Comparison of ENCODE assay signal across 9 mouse cellular contexts in the genomic region with DNA sequence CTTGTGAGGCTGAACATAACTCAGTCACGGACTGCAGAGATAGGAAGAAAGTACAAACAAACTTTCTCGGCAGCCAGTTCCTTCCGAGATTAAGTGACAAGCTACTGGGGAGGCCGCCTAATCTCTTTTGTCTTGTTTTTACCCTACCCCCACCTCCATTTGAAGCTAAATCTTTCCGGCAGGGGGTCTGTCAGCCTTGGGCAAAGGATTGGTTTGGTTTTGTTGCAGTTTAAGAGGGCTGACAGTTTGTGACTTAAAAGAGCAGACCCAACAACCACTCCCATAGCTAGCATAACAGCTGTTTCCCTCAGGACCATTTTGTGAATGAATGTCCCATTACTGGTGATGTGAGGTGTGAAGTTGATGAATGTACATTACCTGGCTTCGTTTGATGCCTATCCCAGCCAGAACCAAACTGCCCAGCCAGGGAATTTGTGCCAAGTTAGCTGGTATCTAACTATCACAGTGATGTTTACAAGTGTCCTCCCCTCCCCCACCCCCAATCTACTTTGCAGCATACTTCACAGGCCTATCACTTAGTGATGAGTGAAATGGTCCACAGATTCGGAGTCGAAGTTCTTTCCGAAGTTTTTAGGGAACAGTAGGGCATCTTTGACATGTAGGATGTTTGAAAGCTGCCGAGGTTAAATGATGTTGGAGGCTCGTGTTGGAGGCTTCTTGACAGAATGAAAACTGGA. TPM values are rescaled to one million over a fixed set of nuclear protein-coding genes. Genes with fewer than 3 reads are reported as not detected.
A peak's percentile ranks its signal among the peaks of the same experiment; 100 is the strongest.
DNase-seq lines count a peak whose midpoint lies in the region; ATAC-seq and TF ChIP-seq lines count a peak whose summit lies in the region.
"Had no signal": no experiment of that assay in that cellular context is flagged by ENCODE, and none has a peak within 500 bp of the region (broad histone marks: within the 10 kb centered on the region; RNA-seq: fewer than 3 reads in every experiment).

No protein-coding gene starts in this region.

- 23% methylated on average over 11 of the region's 11 CpGs for WGBS in kidney, embryonic 16.5 days
- WGBS in forebrain, embryonic 10.5 days, result 13% methylated on average over 11 of the region's 11 CpGs
- WGBS in limb, embryonic 14.5 days, result 16% methylated on average over 11 of the region's 11 CpGs
- WGBS in neural tube, embryonic 14.5 days, result 22% methylated on average over 11 of the region's 11 CpGs

- no peak for DNase-seq in kidney, postnatal 10 days
- no peak for DNase-seq in forebrain, embryonic 10.5 days (ENCODE audit: extremely low spot score, low spot score)
- peak; percentile 3 for DNase-seq in limb, embryonic 14.5 days (ENCODE audit: low spot score)
- DNase-seq in urinary bladder, adult 18-20 months (ENCODE audit: low spot score in 2 of 2), result no peak
- no peak for DNase-seq in thymus, postnatal 0 days (ENCODE audit: low spot score)
- DNase-seq: cerebellum, adult 9-10 months had no signal

- no peak for TF ChIP-seq POLR2A in limb, embryonic 14.5 days (IDR thresholded peaks at IDR 0.05; ENCODE audit: borderline replicate concordance, extremely low read depth, insufficient read depth, insufficient read length)

- ATAC-seq in kidney, embryonic 16.5 days (ENCODE audit: low FRiP score, low TSS enrichment), result peak; percentile 35; the same call in 1 of the 2 replicates
- no peak for ATAC-seq in limb, embryonic 14.5 days (ENCODE audit: low FRiP score, low read depth)
- no peak for ATAC-seq in neural tube, embryonic 14.5 days (ENCODE audit: low read depth)
- no peak for ATAC-seq in erythroid progenitor cell, adult 5-6 weeks (replicated peaks; ENCODE audit: low FRiP score, poor library complexity, severe bottlenecking)

- H3K4me1 ChIP-seq in kidney, embryonic 16.5 days (ENCODE audit: insufficient read depth, low read length), result peaks cover 11% of the 10 kb centered on the region; the same call in 1 of the 2 replicates
- H3K4me1 ChIP-seq in forebrain, embryonic 10.5 days, result peaks cover 16% of the 10 kb centered on the region
- no peaks in the 10 kb centered on the region for H3K4me1 ChIP-seq in limb, embryonic 14.5 days (ENCODE audit: control insufficient read depth, insufficient read depth, low read length)
- no peaks in the 10 kb centered on the region for H3K4me1 ChIP-seq in neural tube, embryonic 14.5 days (ENCODE audit: control insufficient read depth, insufficient read depth, low read length)

- peak overlapping the region; percentile 44 for H3K4me3 ChIP-seq in kidney, embryonic 16.5 days (ENCODE audit: low read length)
- peak overlapping the region; percentile 48 for H3K4me3 ChIP-seq in forebrain, embryonic 10.5 days
- peak overlapping the region; percentile 32 for H3K4me3 ChIP-seq in limb, embryonic 14.5 days (replicated peaks; ENCODE audit: low read length)
- peak overlapping the region; percentile 13; the same call in 1 of the 2 replicates for H3K4me3 ChIP-seq in neural tube, embryonic 14.5 days (ENCODE audit: low read depth, low read length)

- H3K36me3 ChIP-seq in kidney, embryonic 16.5 days (ENCODE audit: insufficient read depth, low read length), result no peaks in the 10 kb centered on the region
- H3K36me3 ChIP-seq in forebrain, embryonic 10.5 days (replicated peaks), result no peaks in the 10 kb centered on the region
- no peaks in the 10 kb centered on the region for H3K36me3 ChIP-seq in limb, embryonic 14.5 days (ENCODE audit: control insufficient read depth, insufficient read depth, low read length)
- H3K36me3 ChIP-seq in neural tube, embryonic 14.5 days (ENCODE audit: control insufficient read depth, insufficient read depth, low read length), result no peaks in the 10 kb centered on the region

- peak overlapping the region; percentile 71 for H3K4me2 ChIP-seq in kidney, embryonic 16.5 days (replicated peaks; ENCODE audit: low read depth, low read length)
- H3K4me2 ChIP-seq in limb, embryonic 14.5 days (replicated peaks; ENCODE audit: low read depth, low read length, severe bottlenecking), result peak overlapping the region; percentile 52
- H3K4me2 ChIP-seq in neural tube, embryonic 14.5 days (ENCODE audit: low read depth, low read length), result peak overlapping the region; percentile 41

- H3K27ac ChIP-seq in kidney, embryonic 16.5 days (ENCODE audit: low read length), result no peak overlapping the region
- peak overlapping the region; percentile 75 for H3K27ac ChIP-seq in forebrain, embryonic 10.5 days
- H3K27ac ChIP-seq in limb, embryonic 14.5 days (replicated peaks; ENCODE audit: low read depth, low read length), result no peak overlapping the region
- H3K27ac ChIP-seq in neural tube, embryonic 14.5 days (ENCODE audit: low read depth, low read length), result no peak overlapping the region

- H3K9ac ChIP-seq in kidney, embryonic 16.5 days (replicated peaks; ENCODE audit: low read length), result peak overlapping the region; percentile 59
- H3K9ac ChIP-seq in limb, embryonic 14.5 days (ENCODE audit: low read depth, low read length, severe bottlenecking), result peak overlapping the region; percentile 44
- no peak overlapping the region for H3K9ac ChIP-seq in neural tube, embryonic 14.5 days (replicated peaks; ENCODE audit: low read depth, low read length)

- H3K9me3 ChIP-seq in kidney, embryonic 16.5 days (ENCODE audit: low read length), result no peaks in the 10 kb centered on the region
- H3K9me3 ChIP-seq in forebrain, embryonic 10.5 days, result no peaks in the 10 kb centered on the region
- no peaks in the 10 kb centered on the region for H3K9me3 ChIP-seq in limb, embryonic 14.5 days (ENCODE audit: control insufficient read depth, low read length)
- H3K9me3 ChIP-seq in neural tube, embryonic 14.5 days (ENCODE audit: control insufficient read depth, low read length), result no peaks in the 10 kb centered on the region

- H3K27me3 ChIP-seq in kidney, embryonic 16.5 days (ENCODE audit: insufficient read depth, low read length), result no peaks in the 10 kb centered on the region
- no peaks in the 10 kb centered on the region; the same call in 1 of the 2 replicates for H3K27me3 ChIP-seq in forebrain, embryonic 10.5 days (ENCODE audit: poor library complexity, severe bottlenecking)
- H3K27me3 ChIP-seq in limb, embryonic 14.5 days (ENCODE audit: control insufficient read depth, insufficient read depth, low read length), result no peaks in the 10 kb centered on the region
- no peaks in the 10 kb centered on the region for H3K27me3 ChIP-seq in neural tube, embryonic 14.5 days (ENCODE audit: control insufficient read depth, insufficient read depth, low read length)

RNA-seq across cellular contexts. Expression of gene Gm9195, which starts 15.2 kb away (rescaled TPM):
- not detected in 2 replicates for polyA plus RNA-seq in kidney, embryonic 16.5 days (2015; fragmentation: Nextera tagmentation; extraction: Ambion mirVana)
- not detected in 2 replicates for polyA plus RNA-seq in forebrain, embryonic 10.5 days (2016; fragmentation: Nextera tagmentation; extraction: Ambion mirVana)
- polyA plus RNA-seq in limb, embryonic 14.5 days (2012; rRNA removed), result not detected in 2 replicates
- polyA plus RNA-seq in limb, embryonic 14.5 days (2014; fragmentation: Nextera tagmentation; extraction: Ambion mirVana), result not detected in 2 replicates
- polyA plus RNA-seq in neural tube, embryonic 14.5 days (2014; fragmentation: Nextera tagmentation; extraction: Ambion mirVana), result not detected in 2 replicates
- 0.05 TPM in 2 replicates for polyA plus RNA-seq in thymus, postnatal 0 days (2015; fragmentation: Nextera tagmentation; extraction: Ambion mirVana)
- not detected in 2 replicates for total RNA-seq in erythroid progenitor cell, adult 5-6 weeks (2015; ENCODE audit: low replicate concordance)
- not detected in 2 replicates for total RNA-seq in erythroid progenitor cell, adult 5-6 weeks (2017; ENCODE audit: low replicate concordance)
